Mouse (Mus musculus): ENCODE data around the gene Pex14. TPM values are rescaled to one million over a fixed set of nuclear protein-coding genes. Genes with fewer than 3 reads are reported as not detected.

Gene Pex14
- polyA plus RNA-seq, 1 experiment, result 49.3 TPM

DNA sequence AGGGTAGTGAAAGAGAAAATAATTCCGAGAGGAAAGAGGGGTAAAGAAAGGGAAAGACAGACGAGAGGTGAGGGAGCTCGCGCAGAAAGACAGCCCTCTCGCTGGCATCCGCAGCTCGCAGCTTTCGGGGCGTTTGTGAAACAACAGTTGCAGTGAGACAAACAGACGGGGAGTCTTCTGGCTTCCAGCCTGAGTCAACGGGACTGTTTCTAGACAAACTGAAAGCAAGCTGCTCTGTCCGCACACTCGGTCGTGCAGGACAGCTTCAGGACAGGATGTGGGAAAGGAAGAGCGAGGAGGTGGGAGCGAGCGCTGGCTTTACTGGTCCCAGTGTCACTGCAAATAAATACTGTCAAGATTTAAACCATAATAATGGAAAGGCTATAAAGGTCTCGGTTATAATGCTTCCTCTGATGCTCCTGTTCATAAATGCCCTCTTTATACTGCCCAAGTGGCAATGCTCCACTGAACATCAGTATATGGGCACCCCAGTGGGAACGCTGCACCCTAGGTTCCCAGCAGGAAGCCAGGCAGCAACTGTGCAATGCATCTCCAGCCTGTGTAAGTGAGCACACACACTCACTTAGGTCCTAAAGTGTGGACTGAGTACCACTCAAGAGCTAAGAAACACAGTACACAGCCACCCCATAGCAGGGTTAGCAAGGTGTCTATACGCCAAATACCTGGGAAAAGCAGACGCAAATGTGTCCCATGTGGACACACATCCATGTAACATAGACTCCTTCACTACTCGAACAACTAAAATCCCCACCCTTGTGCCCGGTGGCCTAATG lies 35.4 kb downstream of the Pex14 start:
- Histone ChIP-seq H3K4me1 (ENCODE audit: control insufficient read depth, insufficient read depth, low read length) (no peaks in the 10 kb centered on the region; the same call in 1 of the 2 replicates), H3K4me3 (ENCODE audit: insufficient read depth, low read depth, low read length) (no peak overlapping the region)
- no peak for DNase-seq

DNA sequence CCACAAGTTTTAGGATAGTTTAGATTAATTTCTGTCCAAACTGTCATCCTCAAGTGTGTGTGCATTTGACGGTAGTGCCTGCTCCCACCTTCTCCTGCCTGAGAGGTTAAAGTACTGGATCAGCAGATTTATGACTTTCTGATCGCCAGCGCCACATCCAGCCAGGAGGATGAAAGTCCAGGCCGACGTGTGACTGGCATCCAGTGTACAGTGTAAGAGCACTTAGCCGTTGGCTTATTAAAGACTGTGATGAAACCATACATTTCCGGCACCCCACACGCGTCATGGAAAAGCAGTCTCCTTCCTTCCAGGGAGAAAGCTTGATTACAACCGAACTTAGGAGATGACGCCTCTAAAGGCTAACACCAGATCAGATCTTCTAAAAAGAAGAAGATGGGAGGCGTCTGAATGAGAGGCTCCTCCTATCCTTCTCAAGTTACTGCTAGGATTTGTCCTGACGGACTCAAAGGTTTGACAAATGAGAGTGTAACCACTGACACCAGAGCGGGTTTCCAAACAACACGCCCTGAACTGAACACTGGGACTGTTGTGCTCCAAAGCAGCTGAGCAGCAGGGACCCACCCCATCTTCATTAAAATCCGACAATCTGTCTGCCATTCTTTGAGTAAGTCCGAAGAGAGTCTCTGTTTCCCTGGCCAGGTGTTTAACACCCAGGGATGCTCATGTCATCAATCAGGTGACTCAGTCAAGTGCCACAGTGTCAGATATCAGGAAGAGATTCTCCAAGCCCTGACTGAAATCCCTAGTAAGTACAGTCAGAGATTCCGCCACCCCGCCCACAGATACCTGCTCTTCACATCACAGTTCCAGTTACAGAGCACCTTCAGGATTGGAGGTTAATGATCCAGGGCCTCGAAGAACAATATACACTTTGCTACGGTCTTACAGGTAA lies 37.0 kb downstream of the Pex14 start:
- peak; percentile 38 for DNase-seq
- Histone ChIP-seq H3K27me3 (replicated peaks; ENCODE audit: control insufficient read depth, insufficient read depth, low read length) (no peaks in the 10 kb centered on the region), H3K27ac (ENCODE audit: insufficient read depth, low read depth, low read length) (no peak overlapping the region), H3K4me3 (ENCODE audit: insufficient read depth, low read depth, low read length) (no peak overlapping the region), H3K4me1 (ENCODE audit: control insufficient read depth, insufficient read depth, low read length) (no peaks in the 10 kb centered on the region; the same call in 1 of the 2 replicates), H3K36me3 (ENCODE audit: control insufficient read depth, insufficient read depth, low read length) (no peaks in the 10 kb centered on the region)
- WGBS, result 56% methylated on average over 21 of the region's 21 CpGs
- no peak for TF ChIP-seq POLR2A (IDR thresholded peaks at IDR 0.05; ENCODE audit: low read depth, low read length)
- no peak for TF ChIP-seq CTCF (conservative IDR thresholded peaks at IDR 0.05; ENCODE audit: insufficient read depth, insufficient read length, low read depth, low read length)

More for the DNA sequence above, 35.4 kb downstream of the Pex14 start:
- Histone ChIP-seq H3K27me3 (replicated peaks; ENCODE audit: control insufficient read depth, insufficient read depth, low read length) (no peaks in the 10 kb centered on the region), H3K36me3 (ENCODE audit: control insufficient read depth, insufficient read depth, low read length) (no peaks in the 10 kb centered on the region), H3K27ac (ENCODE audit: insufficient read depth, low read depth, low read length) (no peak overlapping the region)
- TF ChIP-seq POLR2A (IDR thresholded peaks at IDR 0.05; ENCODE audit: low read depth, low read length) (no peak), CTCF (conservative IDR thresholded peaks at IDR 0.05; ENCODE audit: insufficient read depth, insufficient read length, low read depth, low read length) (no peak)
- WGBS, result 66% methylated on average over 23 of the region's 23 CpGs

DNA sequence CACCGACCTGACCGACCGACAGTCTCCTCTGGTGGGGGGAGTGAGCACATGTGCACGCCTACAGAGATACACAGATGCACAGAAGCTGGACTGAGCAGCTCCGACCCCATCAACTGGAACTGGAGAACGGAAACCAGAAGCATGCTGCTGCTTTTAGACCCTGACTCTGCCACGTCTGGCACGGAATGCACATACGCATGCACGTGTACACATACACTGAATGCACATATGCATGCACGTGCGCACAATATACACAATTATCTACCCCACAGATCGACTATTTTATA lies 38.3 kb downstream of the Pex14 start:
- no peak for DNase-seq
- Histone ChIP-seq H3K27me3 (replicated peaks; ENCODE audit: control insufficient read depth, insufficient read depth, low read length) (no peaks in the 10 kb centered on the region), H3K36me3 (ENCODE audit: control insufficient read depth, insufficient read depth, low read length) (no peaks in the 10 kb centered on the region), H3K27ac (ENCODE audit: insufficient read depth, low read depth, low read length) (no peak overlapping the region), H3K4me3 (ENCODE audit: insufficient read depth, low read depth, low read length) (no peak overlapping the region), H3K4me1 (ENCODE audit: control insufficient read depth, insufficient read depth, low read length) (no peaks in the 10 kb centered on the region; the same call in 1 of the 2 replicates)
- TF ChIP-seq CTCF (conservative IDR thresholded peaks at IDR 0.05; ENCODE audit: insufficient read depth, insufficient read length, low read depth, low read length), result no peak
- no peak for TF ChIP-seq POLR2A (IDR thresholded peaks at IDR 0.05; ENCODE audit: low read depth, low read length)
- 82% methylated on average over 13 of the region's 13 CpGs for WGBS

DNA sequence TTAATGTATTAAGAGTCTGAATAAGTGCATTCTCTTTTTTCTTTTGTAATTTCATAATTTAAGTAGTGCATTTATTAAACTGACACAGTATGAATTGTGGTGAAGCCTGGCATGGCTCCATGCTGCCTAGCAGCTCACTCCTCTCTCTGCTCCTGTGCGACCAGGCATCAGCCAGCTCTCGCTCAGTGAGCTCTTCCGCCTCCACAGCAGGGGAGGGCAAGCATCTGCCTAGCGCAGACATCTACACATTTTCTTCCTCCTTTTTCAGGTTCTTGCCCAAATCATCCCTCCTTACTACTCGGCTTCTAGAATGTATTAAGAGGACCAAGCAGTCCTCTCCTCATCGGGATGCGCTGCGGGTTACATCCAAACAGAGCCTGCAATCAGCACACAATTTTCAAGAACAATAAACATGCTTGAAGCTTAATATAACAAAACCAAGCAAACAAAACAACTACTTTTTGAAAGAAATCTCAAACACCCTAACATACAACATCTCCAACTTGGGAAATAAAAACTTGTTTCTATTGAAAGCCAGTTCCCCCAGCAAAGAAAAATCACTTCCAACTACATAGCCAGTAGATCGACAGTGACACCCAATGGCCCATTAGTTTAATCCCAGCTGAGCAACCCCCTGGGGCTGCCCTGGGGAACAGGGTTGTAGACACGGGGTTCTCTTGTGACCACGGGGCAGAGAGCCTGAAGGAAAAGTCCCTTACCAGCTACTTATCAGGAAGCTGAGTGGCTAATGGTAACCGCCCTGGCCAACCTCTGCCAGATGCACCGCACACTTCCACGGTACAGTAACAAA lies 38.9 kb downstream of the Pex14 start:
- no peaks in the 10 kb centered on the region for H3K36me3 ChIP-seq (ENCODE audit: control insufficient read depth, insufficient read depth, low read length)
- DNase-seq, result no peak
- no peak for TF ChIP-seq POLR2A (IDR thresholded peaks at IDR 0.05; ENCODE audit: low read depth, low read length)
- TF ChIP-seq CTCF (conservative IDR thresholded peaks at IDR 0.05; ENCODE audit: insufficient read depth, insufficient read length, low read depth, low read length), result no peak
- H3K4me1 ChIP-seq (ENCODE audit: control insufficient read depth, insufficient read depth, low read length), result no peaks in the 10 kb centered on the region; the same call in 1 of the 2 replicates
- WGBS, result 68% methylated on average over 14 of the region's 14 CpGs
- no peak overlapping the region for H3K27ac ChIP-seq (ENCODE audit: insufficient read depth, low read depth, low read length)
- no peaks in the 10 kb centered on the region for H3K27me3 ChIP-seq (replicated peaks; ENCODE audit: control insufficient read depth, insufficient read depth, low read length)
- no peak overlapping the region for H3K4me3 ChIP-seq (ENCODE audit: insufficient read depth, low read depth, low read length)

DNA sequence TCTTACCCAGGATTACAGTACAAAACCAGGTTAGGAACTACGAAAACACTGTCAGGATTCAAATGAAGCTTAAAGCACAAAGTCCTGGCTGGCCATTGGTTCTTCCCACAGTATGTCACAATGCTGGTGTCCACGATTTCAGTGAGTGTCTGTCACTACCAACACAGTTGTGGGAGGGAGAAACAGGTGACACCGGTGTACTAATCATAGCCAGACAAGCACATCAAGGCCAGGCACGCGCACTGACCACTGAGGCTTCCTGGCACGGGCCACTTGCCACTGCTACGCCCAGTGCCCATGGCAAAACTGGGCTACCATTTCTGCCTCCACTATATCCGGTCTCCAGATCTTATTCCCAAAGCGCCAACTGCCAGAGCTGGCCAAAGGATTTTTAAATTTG lies 40.0 kb downstream of the Pex14 start:
- DNase-seq, result no peak
- Histone ChIP-seq H3K4me3 (ENCODE audit: insufficient read depth, low read depth, low read length) (no peak overlapping the region), H3K27me3 (replicated peaks; ENCODE audit: control insufficient read depth, insufficient read depth, low read length) (no peaks in the 10 kb centered on the region), H3K4me1 (ENCODE audit: control insufficient read depth, insufficient read depth, low read length) (no peaks in the 10 kb centered on the region; the same call in 1 of the 2 replicates), H3K27ac (ENCODE audit: insufficient read depth, low read depth, low read length) (no peak overlapping the region), H3K36me3 (ENCODE audit: control insufficient read depth, insufficient read depth, low read length) (no peaks in the 10 kb centered on the region)
- WGBS, result 78% methylated on average over 9 of the region's 9 CpGs
- TF ChIP-seq CTCF (conservative IDR thresholded peaks at IDR 0.05; ENCODE audit: insufficient read depth, insufficient read length, low read depth, low read length), result no peak
- TF ChIP-seq POLR2A (IDR thresholded peaks at IDR 0.05; ENCODE audit: low read depth, low read length), result no peak

DNA sequence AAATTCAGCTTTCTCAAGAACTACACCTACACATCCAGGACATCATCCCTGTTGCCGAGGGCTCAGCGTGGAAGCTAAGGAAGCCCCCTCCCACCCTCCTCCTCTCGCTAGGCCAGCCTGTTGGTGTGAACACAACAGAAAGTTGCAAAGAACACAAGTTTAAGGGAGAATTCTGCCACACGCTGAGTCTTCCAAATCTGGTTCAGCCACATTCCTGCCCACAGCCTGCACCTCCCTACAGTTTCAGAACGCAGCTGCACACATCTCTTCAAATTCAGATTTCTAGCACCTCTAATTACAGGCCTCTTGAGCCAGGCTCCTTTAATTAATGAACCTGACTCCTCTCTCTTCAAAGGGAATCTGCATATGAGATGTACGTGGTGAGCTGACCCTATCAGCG lies 41.4 kb downstream of the Pex14 start:
- H3K27ac ChIP-seq (ENCODE audit: insufficient read depth, low read depth, low read length), result no peak overlapping the region
- no peaks in the 10 kb centered on the region for H3K36me3 ChIP-seq (ENCODE audit: control insufficient read depth, insufficient read depth, low read length)
- no peak for TF ChIP-seq POLR2A (IDR thresholded peaks at IDR 0.05; ENCODE audit: low read depth, low read length)
- TF ChIP-seq CTCF (conservative IDR thresholded peaks at IDR 0.05; ENCODE audit: insufficient read depth, insufficient read length, low read depth, low read length), result no peak
- peak; percentile 27 for DNase-seq
- H3K4me1 ChIP-seq (ENCODE audit: control insufficient read depth, insufficient read depth, low read length), result no peaks in the 10 kb centered on the region; the same call in 1 of the 2 replicates
- WGBS, result 69% methylated on average over 7 of the region's 7 CpGs
- no peak overlapping the region for H3K4me3 ChIP-seq (ENCODE audit: insufficient read depth, low read depth, low read length)
- no peaks in the 10 kb centered on the region for H3K27me3 ChIP-seq (replicated peaks; ENCODE audit: control insufficient read depth, insufficient read depth, low read length)

All from kidney, adult 2 months (tissue).